Comparison of ENCODE assay signal across 8 mouse cellular contexts in the genomic region with DNA sequence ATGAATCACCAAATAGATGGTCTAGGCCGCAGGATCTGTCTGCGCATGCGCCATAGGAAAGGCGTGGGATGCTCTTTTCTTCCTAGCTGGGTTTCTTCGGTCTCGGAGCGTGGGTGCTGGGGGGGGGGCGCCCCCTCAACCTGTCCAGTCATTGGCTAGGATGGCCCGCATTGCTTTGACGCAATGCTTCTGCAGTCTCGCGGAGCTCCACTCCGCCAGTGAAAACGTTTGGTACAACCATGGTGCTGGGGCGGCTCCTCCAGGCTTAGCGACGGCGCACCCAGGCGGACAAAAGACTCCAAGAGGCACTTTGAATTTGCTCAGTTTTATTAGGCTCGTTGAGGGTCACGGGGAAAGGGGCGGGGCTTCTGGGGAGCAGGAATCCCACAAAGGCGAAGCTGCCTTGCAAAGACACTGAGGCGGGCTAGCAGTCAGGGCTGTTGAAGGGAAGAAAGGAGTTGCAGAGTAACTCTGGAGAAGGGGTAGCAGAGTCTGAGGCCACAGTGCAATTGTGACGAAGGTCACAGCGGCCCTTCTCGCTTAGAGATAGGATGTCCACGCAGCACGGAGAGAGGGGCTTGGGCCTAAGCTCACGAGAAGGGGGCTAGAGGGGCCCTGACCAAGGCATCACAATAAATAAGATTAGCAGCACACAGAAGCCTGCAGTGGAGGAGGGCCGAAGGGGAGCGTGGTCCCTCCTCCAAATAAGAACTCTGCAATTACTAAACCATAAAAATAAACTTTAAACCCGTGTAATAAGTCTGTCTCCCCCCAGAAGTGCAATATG. TPM values are rescaled to one million over a fixed set of nuclear protein-coding genes. Genes with fewer than 3 reads are reported as not detected.
DNase-seq lines count a peak whose midpoint lies in the region; ATAC-seq and TF ChIP-seq lines count a peak whose summit lies in the region.

No protein-coding gene starts in this region.

- peak; percentile 99 for ATAC-seq in forebrain, embryonic 11.5 days (replicated peaks; ENCODE audit: low FRiP score)
- peak; percentile 98 for ATAC-seq in heart, embryonic 16.5 days (replicated peaks; ENCODE audit: extremely low read depth, insufficient read depth, low FRiP score)
- ATAC-seq in liver, embryonic 13.5 days (ENCODE audit: low read depth), result peak; percentile 95
- ATAC-seq in stomach, embryonic 14.5 days (ENCODE audit: insufficient number of reproducible peaks, insufficient read depth, low FRiP score, low read depth), result peak; percentile 98

- H3K9me3 ChIP-seq in E14TG2a.4 (ENCODE audit: low read length), result no peaks in the 10 kb centered on the region
- no peaks in the 10 kb centered on the region for H3K9me3 ChIP-seq in forebrain, embryonic 11.5 days (ENCODE audit: control insufficient read depth, low read length)
- H3K9me3 ChIP-seq in heart, embryonic 16.5 days (replicated peaks; ENCODE audit: control insufficient read depth, low read length), result no peaks in the 10 kb centered on the region
- H3K9me3 ChIP-seq in liver, embryonic 13.5 days (replicated peaks), result no peaks in the 10 kb centered on the region
- no peaks in the 10 kb centered on the region for H3K9me3 ChIP-seq in stomach, embryonic 14.5 days (ENCODE audit: control insufficient read depth, low read depth, low read length)

- peak overlapping the region; percentile 47 for H3K4me2 ChIP-seq in forebrain, embryonic 11.5 days (ENCODE audit: low read depth, low read length, severe bottlenecking)
- peak overlapping the region; percentile 53 for H3K4me2 ChIP-seq in heart, embryonic 16.5 days (ENCODE audit: low read depth, low read length)
- H3K4me2 ChIP-seq in liver, embryonic 13.5 days, result peak overlapping the region; percentile 62
- H3K4me2 ChIP-seq in stomach, embryonic 14.5 days (replicated peaks; ENCODE audit: low read depth, low read length), result peak overlapping the region; percentile 43

- peaks cover 33% of the 10 kb centered on the region for H3K36me3 ChIP-seq in E14TG2a.4 (ENCODE audit: insufficient read depth, low read length)
- no peaks in the 10 kb centered on the region for H3K36me3 ChIP-seq in forebrain, embryonic 11.5 days (ENCODE audit: control insufficient read depth, insufficient read depth, low read length)
- peaks cover 5% of the 10 kb centered on the region; the same call in 1 of the 2 replicates for H3K36me3 ChIP-seq in heart, embryonic 16.5 days (ENCODE audit: control insufficient read depth, insufficient read depth)
- H3K36me3 ChIP-seq in liver, embryonic 13.5 days, result 0 out of 2 replicates have a peak, but pooled peaks cover 2% of the 10 kb centered on the region
- no peaks in the 10 kb centered on the region for H3K36me3 ChIP-seq in stomach, embryonic 14.5 days (ENCODE audit: control insufficient read depth, insufficient read depth, low read length)

- 15% methylated on average over 32 of the region's 33 CpGs for WGBS in forebrain, embryonic 11.5 days
- 12% methylated on average over 33 of the region's 33 CpGs for WGBS in heart, embryonic 16.5 days
- WGBS in liver, embryonic 13.5 days (ENCODE audit: insufficient replicate concordance), result 14% methylated on average over 33 of the region's 33 CpGs
- 11% methylated on average over 33 of the region's 33 CpGs for WGBS in stomach, embryonic 14.5 days

- H3K27me3 ChIP-seq in E14TG2a.4 (ENCODE audit: insufficient read depth, low read length), result no peaks in the 10 kb centered on the region
- peaks cover 16% of the 10 kb centered on the region for H3K27me3 ChIP-seq in forebrain, embryonic 11.5 days (ENCODE audit: control insufficient read depth, insufficient read depth, low read length)
- peaks cover 9% of the 10 kb centered on the region; the same call in 1 of the 2 replicates for H3K27me3 ChIP-seq in heart, embryonic 16.5 days (ENCODE audit: control insufficient read depth, insufficient read depth, low read length)
- H3K27me3 ChIP-seq in liver, embryonic 13.5 days, result peaks cover 5% of the 10 kb centered on the region; the same call in 1 of the 2 replicates
- no peaks in the 10 kb centered on the region for H3K27me3 ChIP-seq in stomach, embryonic 14.5 days (ENCODE audit: control insufficient read depth, insufficient read depth, low read length)

- peak overlapping the region; percentile 67 for H3K9ac ChIP-seq in forebrain, embryonic 11.5 days (ENCODE audit: low read length)
- H3K9ac ChIP-seq in heart, embryonic 16.5 days (ENCODE audit: low read length), result peak overlapping the region; percentile 63
- H3K9ac ChIP-seq in liver, embryonic 13.5 days, result peak overlapping the region; percentile 63
- H3K9ac ChIP-seq in stomach, embryonic 14.5 days (replicated peaks; ENCODE audit: low read depth, low read length), result peak overlapping the region; percentile 38; the same call in 1 of the 2 replicates

- peak overlapping the region; percentile 95 for H3K27ac ChIP-seq in forebrain, embryonic 11.5 days (ENCODE audit: low read depth, low read length)
- H3K27ac ChIP-seq in heart, embryonic 16.5 days (ENCODE audit: low read length), result peak overlapping the region; percentile 78
- peak overlapping the region; percentile 74 for H3K27ac ChIP-seq in liver, embryonic 13.5 days
- H3K27ac ChIP-seq in stomach, embryonic 14.5 days (ENCODE audit: low read length), result peak overlapping the region; percentile 94

- no peak for TF ChIP-seq CTCF in E14TG2a.4 (conservative IDR thresholded peaks at IDR 0.05; ENCODE audit: low read length)

- H3K4me1 ChIP-seq in E14TG2a.4 (replicated peaks; ENCODE audit: low read depth, low read length), result peaks cover 13% of the 10 kb centered on the region; the same call in 1 of the 2 replicates
- peaks cover 5% of the 10 kb centered on the region; the same call in 1 of the 2 replicates for H3K4me1 ChIP-seq in forebrain, embryonic 11.5 days (replicated peaks; ENCODE audit: control insufficient read depth, insufficient read depth, low read length)
- peaks cover 6% of the 10 kb centered on the region; the same call in 1 of the 2 replicates for H3K4me1 ChIP-seq in heart, embryonic 16.5 days (ENCODE audit: control insufficient read depth, insufficient read depth, low read length)
- H3K4me1 ChIP-seq in liver, embryonic 13.5 days (replicated peaks), result peaks cover 13% of the 10 kb centered on the region
- H3K4me1 ChIP-seq in stomach, embryonic 14.5 days (ENCODE audit: control insufficient read depth, insufficient read depth, low read length), result no peaks in the 10 kb centered on the region

- DNase-seq in c-Kit-positive CD71-positive TER-119-positive erythroid progenitor cells, embryonic 14.5 days (ENCODE audit: low spot score), result peak; percentile 71
- peak; percentile 92 for DNase-seq in forebrain, embryonic 11.5 days (ENCODE audit: low spot score)
- DNase-seq in kidney, postnatal 25 days, result peak; percentile 93 to 96
- DNase-seq in liver, embryonic 13.5 days, result peak; percentile 70
- peak; percentile 65 to 82 for DNase-seq in natural killer cell, adult 2 months (ENCODE audit: low spot score in 2 of 2)

- peak overlapping the region; percentile 72 for H3K4me3 ChIP-seq in E14TG2a.4 (replicated peaks; ENCODE audit: low read length)
- H3K4me3 ChIP-seq in forebrain, embryonic 11.5 days (ENCODE audit: low read depth, low read length), result peak overlapping the region; percentile 14; the same call in 1 of the 2 replicates
- peak overlapping the region; percentile 40 for H3K4me3 ChIP-seq in heart, embryonic 16.5 days (ENCODE audit: low read length)
- peak overlapping the region; percentile 54 for H3K4me3 ChIP-seq in liver, embryonic 13.5 days (replicated peaks)
- peak overlapping the region; percentile 21 for H3K4me3 ChIP-seq in stomach, embryonic 14.5 days (ENCODE audit: low read depth, low read length)

RNA-seq across cellular contexts. Expression of gene Tspyl2, which starts 5.5 kb away (rescaled TPM):
- polyA plus RNA-seq in forebrain, embryonic 11.5 days (2014; fragmentation: Nextera tagmentation; extraction: Ambion mirVana), result 33.7 and 35.6 TPM in 2 replicates
- 17.7 and 17.8 TPM in 2 replicates for polyA plus RNA-seq in heart, embryonic 16.5 days (2015; fragmentation: Nextera tagmentation; extraction: Ambion mirVana)
- 6.1 and 7.4 TPM in 2 replicates for polyA plus RNA-seq in liver, embryonic 13.5 days (2015; fragmentation: Nextera tagmentation; extraction: Ambion mirVana)
- polyA plus RNA-seq in stomach, embryonic 14.5 days (2014; fragmentation: Nextera tagmentation; extraction: Ambion mirVana), result 25.1 and 25.6 TPM in 2 replicates

RNA-seq across cellular contexts. Expression of gene Kantr, which starts 9.4 kb away (rescaled TPM):
- 16.6 and 19.5 TPM in 2 replicates for polyA plus RNA-seq in forebrain, embryonic 11.5 days (2014; fragmentation: Nextera tagmentation; extraction: Ambion mirVana)
- polyA plus RNA-seq in heart, embryonic 16.5 days (2015; fragmentation: Nextera tagmentation; extraction: Ambion mirVana), result 5.7 and 7.5 TPM in 2 replicates
- 2.5 and 2.9 TPM in 2 replicates for polyA plus RNA-seq in liver, embryonic 13.5 days (2015; fragmentation: Nextera tagmentation; extraction: Ambion mirVana)
- 23.9 and 25.9 TPM in 2 replicates for polyA plus RNA-seq in stomach, embryonic 14.5 days (2014; fragmentation: Nextera tagmentation; extraction: Ambion mirVana)

RNA-seq across cellular contexts. Expression of gene Gpr173, which starts 31.8 kb away (rescaled TPM):
- 7.1 and 8.0 TPM in 2 replicates for polyA plus RNA-seq in forebrain, embryonic 11.5 days (2014; fragmentation: Nextera tagmentation; extraction: Ambion mirVana)
- 1.5 and 2.3 TPM in 2 replicates for polyA plus RNA-seq in heart, embryonic 16.5 days (2015; fragmentation: Nextera tagmentation; extraction: Ambion mirVana)
- polyA plus RNA-seq in liver, embryonic 13.5 days (2015; fragmentation: Nextera tagmentation; extraction: Ambion mirVana), result 0.17 and 0.24 TPM in 2 replicates
- polyA plus RNA-seq in stomach, embryonic 14.5 days (2014; fragmentation: Nextera tagmentation; extraction: Ambion mirVana), result 4.4 and 5.6 TPM in 2 replicates

Comparison
In these comparisons a context has a peak if more than half of its experiments do, and no peak if none do; other contexts are left out.
1. Peak in every context shown above with its lines: DNase-seq, ATAC-seq, H3K4me3 ChIP-seq and H3K27ac ChIP-seq.
2. H3K4me3 ChIP-seq: peak in every context shown above with its lines; median percentile 72 in E14TG2a.4; 54 in liver, embryonic 13.5 days; 40 in heart, embryonic 16.5 days; 21 in stomach, embryonic 14.5 days; 14 in forebrain, embryonic 11.5 days.